Mouse (Mus musculus) thymus, postnatal 14 days (tissue): Measurements from ENCODE around the gene Cd2.

Source experiments
- DNase-seq: peaks from one replicate; pipeline ENCODE4 v3.0.0; 2021

Cd2 gene

GRCm38 (mm10) chr3:101292611-101293010 is 4.9 kb upstream of the Cd2 start:
- DNase-seq = peak; percentile 35

- peak; percentile 60 for DNase-seq
Observed at GRCm38 (mm10) chr3:101290587-101291520, 3.1 kb upstream of the Cd2 start.

GRCm38 (mm10) chr3:101290036-101290435 is 2.3 kb upstream of the Cd2 start:
- DNase-seq = no peak

GRCm38 (mm10) chr3:101289406-101289805 is 1.7 kb upstream of the Cd2 start:
- DNase-seq = peak; percentile 60

- peak; percentile 78 for DNase-seq
Observed at GRCm38 (mm10) chr3:101286336-101287325, 1.1 kb downstream of the Cd2 start.

GRCm38 (mm10) chr3:101285851-101286250 is 1.9 kb downstream of the Cd2 start:
- DNase-seq = peak; percentile 48

GRCm38 (mm10) chr3:101285021-101285615 is 2.6 kb downstream of the Cd2 start:
- DNase-seq = no peak

GRCm38 (mm10) chr3:101283869-101284706 is 3.7 kb downstream of the Cd2 start:
- DNase-seq = no peak

GRCm38 (mm10) chr3:101283441-101283840 is 4.3 kb downstream of the Cd2 start:
- no peak for DNase-seq

- no peak for DNase-seq
Observed at GRCm38 (mm10) chr3:101282556-101283180, 5.1 kb downstream of the Cd2 start.

GRCm38 (mm10) chr3:101281841-101282240 is 5.9 kb downstream of the Cd2 start:
- peak; percentile 13 for DNase-seq

GRCm38 (mm10) chr3:101280348-101281311 is 7.1 kb downstream of the Cd2 start:
- DNase-seq = peak; percentile 80

GRCm38 (mm10) chr3:101279561-101279960 is 8.2 kb downstream of the Cd2 start:
- peak; percentile 27 for DNase-seq

GRCm38 (mm10) chr3:101278396-101278795 is 9.3 kb downstream of the Cd2 start:
- DNase-seq = no peak

- no peak for DNase-seq
Observed at GRCm38 (mm10) chr3:101277830-101278229, 9.9 kb downstream of the Cd2 start.

- peak; percentile 74 for DNase-seq
Observed at GRCm38 (mm10) chr3:101276501-101277320, 11.0 kb downstream of the Cd2 start.

- DNase-seq = peak; percentile 44
Observed at GRCm38 (mm10) chr3:101275636-101276300, 12.0 kb downstream of the Cd2 start.

- DNase-seq = peak; percentile 88
Observed at GRCm38 (mm10) chr3:101274794-101275193, 12.9 kb downstream of the Cd2 start.
